Mouse (Mus musculus): ENCODE measurements around the gene Hoxa13.

The Hoxa13 gene

GRCm38 (mm10) chr6:52235866-52236265, 24.8 kb downstream of the Hoxa13 start:
- no peak for DNase-seq (ENCODE audit: low read depth, low spot score)

DNA sequence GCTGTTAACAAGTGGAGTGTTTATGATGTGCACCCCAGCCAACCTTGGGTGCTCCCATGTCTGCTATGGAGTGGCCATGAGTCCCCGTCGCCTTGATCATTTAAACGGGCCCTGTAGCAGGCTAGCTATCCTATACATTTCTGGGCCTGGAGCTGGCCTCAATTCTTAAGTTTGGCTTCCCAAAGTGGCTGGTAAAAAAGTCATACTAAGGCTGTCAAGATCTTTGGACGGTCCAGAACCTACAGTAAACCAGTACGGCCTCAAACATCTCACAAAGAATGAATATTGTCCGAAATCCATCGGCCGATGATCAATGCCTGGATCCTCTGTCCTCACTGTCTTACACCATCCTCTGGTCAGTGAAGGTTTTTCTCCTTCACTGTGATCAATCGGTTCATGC, 25.4 kb downstream of the Hoxa13 start:
- DNase-seq (ENCODE audit: low read depth, low spot score) = no peak

DNA sequence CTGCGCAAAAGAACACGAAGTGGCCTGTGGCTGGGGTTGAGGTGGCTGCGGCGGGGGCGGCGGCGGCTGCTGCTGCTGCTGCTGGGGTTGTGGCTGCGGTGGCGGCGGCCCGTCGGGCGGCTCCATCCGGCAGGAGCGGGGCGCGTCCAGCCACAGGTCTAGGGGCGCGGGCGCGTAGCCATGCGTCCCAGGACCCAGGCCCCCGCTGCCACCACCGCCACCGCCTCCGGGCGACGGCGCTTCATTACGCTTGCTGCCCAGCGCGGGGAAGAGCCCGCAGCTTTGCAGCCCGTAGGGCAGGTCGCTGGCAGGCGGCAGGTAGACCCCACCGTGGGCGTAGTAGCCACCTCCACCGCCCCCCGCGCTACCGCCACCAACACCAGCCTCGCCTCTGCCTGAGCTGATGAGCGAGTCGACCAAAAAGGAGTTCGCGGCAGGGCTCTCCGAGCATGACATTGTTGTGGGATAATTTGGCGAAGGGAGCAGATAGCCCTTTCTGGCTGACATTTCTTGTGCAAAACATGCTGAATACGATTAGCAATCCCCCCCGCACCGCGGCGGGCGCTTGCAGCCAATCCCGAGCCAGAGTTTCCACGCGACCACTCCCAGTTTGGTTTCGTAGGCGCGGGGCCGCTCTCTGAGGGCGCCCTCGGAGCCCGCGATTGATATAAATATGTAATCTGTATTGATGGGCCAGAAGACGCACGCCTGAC, 26.1 kb downstream of the Hoxa13 start:
- no peak for DNase-seq (ENCODE audit: low read depth, low spot score)

- no peak for DNase-seq (ENCODE audit: low read depth, low spot score)
Measured at GRCm38 (mm10) chr6:52233546-52234427, 26.9 kb downstream of the Hoxa13 start.

DNA sequence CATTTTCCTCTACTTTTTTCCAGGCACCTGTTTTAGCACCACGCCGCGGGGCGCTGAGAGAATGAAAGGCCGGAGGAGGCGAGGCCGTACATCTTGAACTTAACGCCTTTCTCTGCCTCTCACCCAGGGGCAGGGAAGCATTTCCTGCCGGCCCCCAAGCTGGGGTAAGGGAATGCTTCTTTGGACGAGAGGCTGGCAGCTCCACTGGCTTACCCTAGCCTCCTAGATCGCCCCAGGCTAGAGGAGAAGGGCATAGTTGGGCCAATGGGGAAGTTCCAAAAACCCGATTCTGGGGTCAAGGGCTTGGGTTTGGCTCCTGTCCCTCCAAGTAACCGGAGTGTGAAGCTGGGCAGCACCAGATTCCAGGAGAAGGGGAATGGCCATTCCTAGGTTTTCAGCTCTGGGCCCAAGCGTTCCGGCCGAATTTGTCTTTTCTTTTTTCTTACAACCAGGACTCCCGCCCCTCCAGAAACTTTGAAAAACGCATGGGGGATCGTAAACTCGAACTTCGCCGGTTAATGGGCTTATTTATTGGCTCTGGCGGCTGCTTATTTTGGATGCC, 27.6 kb downstream of the Hoxa13 start:
- DNase-seq (ENCODE audit: low read depth, low spot score) = no peak

DNA sequence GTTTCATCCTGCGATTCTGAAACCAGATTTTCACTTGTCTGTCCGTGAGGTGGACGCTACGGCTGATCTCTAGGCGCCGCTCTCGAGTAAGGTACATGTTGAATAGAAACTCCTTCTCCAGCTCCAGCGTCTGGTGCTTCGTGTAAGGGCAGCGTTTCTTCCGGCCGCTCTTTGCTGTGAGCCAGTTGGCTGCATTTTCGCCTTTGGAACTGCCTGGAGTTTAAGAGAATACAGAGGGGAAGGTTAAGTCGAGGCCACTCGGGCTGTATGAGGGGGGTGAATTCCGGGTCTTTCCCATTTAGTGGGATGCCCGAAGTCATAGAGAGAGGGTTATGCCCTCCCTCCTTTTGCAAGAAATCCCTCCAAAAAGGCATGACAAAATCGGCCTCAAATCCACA, 28.1 kb downstream of the Hoxa13 start:
- no peak for DNase-seq (ENCODE audit: low read depth, low spot score)

DNA sequence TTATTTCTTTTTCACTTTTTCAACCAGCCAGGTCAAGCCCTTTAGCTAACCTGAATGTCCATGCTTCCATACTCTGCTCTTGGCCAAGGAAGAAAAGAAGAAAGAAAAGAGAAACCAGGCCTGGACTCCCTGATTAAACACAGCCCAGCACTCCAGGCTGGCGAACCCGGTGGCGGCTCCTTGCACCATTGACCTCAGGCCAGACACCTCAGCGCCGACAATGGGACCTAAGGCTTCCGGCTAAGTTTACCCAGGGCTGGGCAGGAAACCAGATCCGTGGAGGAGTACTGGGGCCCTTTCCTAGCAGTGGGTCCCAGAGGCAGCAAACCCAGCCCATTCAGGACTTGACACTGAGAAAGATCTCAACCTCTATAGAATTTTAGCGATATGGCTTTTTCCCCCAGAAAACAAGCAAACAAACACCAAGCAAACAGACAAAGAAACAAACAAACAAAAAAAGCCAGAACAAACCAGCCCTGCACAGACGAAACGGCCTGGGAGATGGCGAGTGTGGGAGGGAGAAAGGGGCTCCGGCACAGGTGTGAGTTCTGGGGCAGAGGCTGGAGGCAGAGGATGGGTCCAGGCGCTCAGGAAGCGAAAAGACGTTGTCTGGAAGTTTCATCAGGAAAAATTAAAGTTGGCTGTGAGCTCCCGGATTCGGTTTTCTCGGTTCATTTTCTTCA, 28.7 kb downstream of the Hoxa13 start:
- DNase-seq (ENCODE audit: low read depth, low spot score) = no peak

- DNase-seq (ENCODE audit: low read depth, low spot score) = no peak
Measured at GRCm38 (mm10) chr6:52230516-52231165, 30.0 kb downstream of the Hoxa13 start, which contains the start of gene Hoxa9. Hoxa9 (minus strand) TSS chr6:52231089.

DNA sequence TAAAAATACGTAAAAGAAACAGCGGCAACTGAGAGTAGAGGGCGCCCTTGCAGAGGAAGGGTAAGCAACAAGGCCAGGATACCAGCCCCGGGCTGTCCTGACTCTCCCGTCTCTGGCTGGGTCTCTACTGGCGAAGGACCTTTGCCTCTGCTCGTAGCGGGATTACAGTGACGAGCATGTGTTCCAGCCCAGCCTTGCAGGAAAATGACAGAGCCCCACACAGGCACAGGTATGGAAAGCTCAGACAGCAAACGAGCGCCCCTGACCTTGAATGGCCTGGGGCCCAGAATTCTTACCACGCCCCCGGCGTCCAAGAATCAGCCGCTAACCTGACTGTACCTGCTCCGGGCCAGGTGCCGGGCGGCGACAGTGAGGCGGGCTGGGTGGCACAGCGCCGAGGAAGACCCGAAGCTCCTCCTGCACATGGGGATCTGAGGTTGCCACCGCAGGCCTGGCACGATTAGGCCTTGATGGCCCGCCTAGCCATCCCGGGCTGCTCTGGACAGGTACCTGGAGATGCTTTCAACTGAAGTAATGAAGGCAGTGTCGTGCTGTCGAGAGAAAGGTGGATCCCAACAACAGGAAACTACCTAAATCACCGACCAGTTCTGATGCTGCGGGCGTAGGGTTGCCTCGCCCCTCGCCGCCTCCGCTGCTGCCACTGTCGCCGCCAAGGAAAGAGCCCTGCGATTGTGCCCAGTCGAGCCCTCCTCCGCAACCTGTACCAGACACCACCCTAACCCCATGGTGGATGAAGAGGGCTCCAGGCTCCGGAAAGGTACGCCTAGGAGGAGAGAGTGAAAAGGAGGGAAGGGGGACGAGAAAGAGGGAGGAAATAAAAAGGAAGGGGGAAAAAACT, 30.9 kb downstream of the Hoxa13 start:
- no peak for DNase-seq (ENCODE audit: low read depth, low spot score)

- no peak for DNase-seq (ENCODE audit: low read depth, low spot score)
Measured at GRCm38 (mm10) chr6:52228475-52229465, 31.9 kb downstream of the Hoxa13 start.

DNA sequence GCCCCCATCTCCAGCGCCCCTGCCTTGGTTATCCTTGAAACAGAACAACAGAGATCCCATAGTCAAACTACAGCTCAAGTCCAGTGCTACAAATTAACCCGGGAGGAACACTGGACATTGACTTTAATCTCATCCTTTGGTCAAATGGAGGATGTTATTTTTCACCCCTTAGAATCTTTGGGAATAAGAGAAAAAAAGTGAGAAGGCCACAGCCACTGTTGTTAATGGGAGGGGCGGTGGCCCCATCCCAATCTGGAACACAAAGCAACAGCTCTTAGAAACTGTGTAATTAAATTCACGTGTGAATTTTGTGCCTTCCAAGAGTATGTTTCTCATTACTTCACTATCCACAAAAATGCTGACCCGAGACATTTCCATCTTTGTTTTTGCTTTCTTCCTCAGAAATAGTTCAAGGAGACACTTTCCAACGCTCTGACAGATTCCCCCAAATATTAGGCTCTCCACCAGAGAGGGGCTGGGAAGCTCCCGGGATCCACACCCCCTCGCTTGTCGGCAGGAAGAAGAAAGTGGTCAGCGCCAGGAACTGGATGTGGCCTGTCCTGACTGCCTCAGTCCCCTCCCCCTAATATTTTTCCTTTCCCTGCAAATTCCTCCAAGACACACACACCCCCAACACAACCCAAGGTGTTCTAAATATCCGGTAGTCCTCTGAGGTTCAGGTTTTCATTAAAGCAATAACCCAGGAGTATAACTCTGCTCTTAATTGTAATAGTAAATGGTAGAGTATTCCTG, 33.0 kb downstream of the Hoxa13 start:
- DNase-seq (ENCODE audit: low read depth, low spot score) = no peak

DNA sequence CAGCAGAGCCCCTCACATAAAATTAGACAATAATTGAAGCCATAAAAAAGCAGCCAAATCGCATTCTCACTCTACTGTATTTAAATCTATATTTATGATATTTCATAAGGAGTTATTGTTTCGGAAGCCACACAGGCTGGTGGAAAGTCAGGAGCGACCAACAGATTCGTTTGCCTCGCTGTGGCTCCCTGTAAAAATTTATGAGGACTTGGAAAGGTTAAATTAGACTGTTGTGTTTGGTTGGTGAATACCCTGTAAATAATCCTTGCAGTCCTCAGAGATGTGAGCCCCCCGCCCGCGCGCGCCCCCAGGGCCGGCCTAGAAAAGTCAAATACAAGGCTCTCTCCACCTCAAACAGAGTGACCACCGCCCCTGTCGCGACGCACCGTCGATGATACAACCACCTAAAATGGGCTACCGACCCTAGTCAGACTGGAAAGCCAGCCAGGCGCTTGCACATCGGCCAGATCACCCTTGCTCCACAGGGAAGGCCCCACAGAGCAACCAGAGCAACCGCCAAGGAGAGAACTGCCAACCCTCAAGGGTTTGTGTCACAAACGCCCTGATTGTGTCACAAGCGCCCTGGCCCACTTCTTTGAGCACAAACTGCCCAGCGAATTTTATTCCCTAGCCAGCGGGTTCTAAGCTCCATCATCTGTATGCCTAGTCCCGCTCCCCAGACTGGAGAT, 34.0 kb downstream of the Hoxa13 start:
- no peak for DNase-seq (ENCODE audit: low read depth, low spot score)

GRCm38 (mm10) chr6:52225612-52226568, 34.8 kb downstream of the Hoxa13 start:
- DNase-seq (ENCODE audit: low read depth, low spot score) = no peak

DNA sequence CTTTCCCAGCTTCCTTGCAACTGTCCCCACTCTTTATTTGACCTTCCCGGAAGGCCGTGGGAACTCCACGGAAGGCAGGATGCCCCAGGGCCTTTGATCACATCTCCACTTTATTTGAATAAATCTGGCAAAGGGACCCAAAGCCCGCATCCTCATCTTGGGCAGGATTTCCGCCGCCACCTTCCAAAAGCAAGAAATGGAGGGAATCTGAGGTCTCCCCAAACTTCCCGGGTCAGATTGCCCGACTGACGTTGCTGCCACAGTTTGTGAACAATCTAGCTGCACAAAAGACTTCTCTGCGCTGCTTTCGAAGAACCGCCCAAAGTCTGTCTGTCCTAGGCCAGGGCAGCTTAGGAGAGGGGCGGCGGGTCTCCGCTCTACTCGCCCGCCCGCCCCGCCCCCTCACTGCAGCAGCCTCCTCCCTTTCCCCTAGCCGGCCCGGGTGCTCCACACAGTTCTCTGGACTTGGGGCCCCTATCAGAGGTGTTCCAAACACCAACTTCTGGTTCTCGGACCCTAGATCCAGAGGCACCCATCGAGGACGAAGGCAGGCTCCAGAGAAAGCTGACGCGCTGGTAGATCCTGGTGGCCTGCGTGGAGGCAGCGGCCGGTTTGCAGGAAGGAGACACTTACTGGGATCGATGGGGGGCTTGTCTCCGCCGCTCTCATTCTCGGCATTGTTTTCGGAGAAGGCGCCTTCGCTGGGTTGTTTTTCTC, 35.6 kb downstream of the Hoxa13 start:
- no peak for DNase-seq (ENCODE audit: low read depth, low spot score)

DNA sequence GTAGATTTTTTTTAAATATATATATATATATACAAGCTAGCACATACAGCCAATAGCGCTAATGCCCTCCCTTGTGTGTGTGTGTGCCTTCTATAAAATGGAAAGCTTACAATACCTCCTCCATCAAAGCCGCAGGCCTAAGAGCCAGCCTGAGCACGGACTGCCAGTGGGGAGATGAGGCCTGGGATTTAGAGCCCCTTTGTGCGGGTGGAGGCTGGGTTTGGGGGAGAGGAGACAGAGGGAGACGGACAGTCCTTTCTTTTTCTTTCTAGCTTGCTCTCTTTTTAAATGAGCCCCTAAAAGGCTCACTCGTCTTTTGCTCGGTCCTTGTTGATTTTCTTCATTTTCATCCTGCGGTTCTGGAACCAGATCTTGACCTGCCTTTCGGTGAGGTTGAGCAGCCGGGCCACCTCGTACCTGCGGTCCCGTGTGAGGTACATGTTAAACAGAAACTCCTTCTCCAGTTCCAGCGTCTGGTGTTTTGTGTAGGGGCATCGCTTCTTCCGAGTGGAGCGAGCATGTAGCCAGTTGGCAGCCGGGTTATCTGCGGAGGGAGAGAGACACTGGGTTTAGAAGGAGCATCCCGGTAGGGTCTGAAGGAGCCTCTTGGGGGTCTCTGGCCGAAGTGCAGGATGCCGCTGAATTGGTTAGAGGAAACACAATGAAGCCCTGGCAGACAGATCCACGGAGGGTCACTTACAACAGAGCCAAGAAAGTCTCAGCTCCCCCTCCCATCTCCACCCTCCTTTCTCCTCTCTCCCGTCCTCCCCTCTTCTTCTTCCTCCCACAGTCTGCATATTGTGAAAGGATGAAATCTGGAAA, 36.5 kb downstream of the Hoxa13 start:
- DNase-seq (ENCODE audit: low read depth, low spot score) = no peak
